Mouse (Mus musculus) G1E (cell line): ENCODE measurements around the gene Rasa1. TPM values are rescaled to one million over a fixed set of nuclear protein-coding genes. Genes with fewer than 3 reads are reported as not detected.

ENCODE experiments used
- ATAC-seq: 2 replicates; pipeline ENCODE4 v1.8.0; 2016; ENCODE audit warnings: mild to moderate bottlenecking; ENCODE audit not compliant: insufficient number of reproducible peaks, poor library complexity, low FRiP score, severe bottlenecking; ENCODE audit errors: extremely low read depth
- DNase-seq: peaks from one replicate; pipeline ENCODE4 v3.0.0; 2012; ENCODE audit warnings: low spot score
- H3K27me3 ChIP-seq: 2 replicates; pipeline ENCODE4 v1.6.1; 2012; ENCODE audit warnings: mild to moderate bottlenecking, low read length, inconsistent platforms; ENCODE audit not compliant: insufficient read depth
- H3K36me3 ChIP-seq: replicated peaks from 2 replicates; pipeline ENCODE3; 2012; ENCODE audit warnings: mild to moderate bottlenecking, inconsistent platforms
- H3K4me1 ChIP-seq: 2 replicates; pipeline ENCODE4 v1.6.1; 2012; ENCODE audit warnings: low read depth, low read length, inconsistent platforms, mixed read lengths; ENCODE audit not compliant: insufficient read depth
- H3K4me3 ChIP-seq: 2 replicates; pipeline ENCODE4 v1.5.1; 2012; ENCODE audit warnings: low read depth, mild to moderate bottlenecking, inconsistent platforms, low read length, moderate library complexity, mixed read lengths
- H3K9me3 ChIP-seq: replicated peaks from 2 replicates; pipeline ENCODE4 v1.6.1; 2012; ENCODE audit warnings: inconsistent platforms
- CTCF ChIP-seq: IDR thresholded peaks from 2 replicates; pipeline ENCODE4 v1.5.1; 2012; ENCODE audit warnings: low read depth, low read length, inconsistent platforms, mixed read lengths
- GATA1 ChIP-seq: IDR thresholded peaks from 2 replicates; pipeline ENCODE4 v1.6.1; 2012; ENCODE audit warnings: borderline replicate concordance, low read length, inconsistent platforms, mixed read lengths
- GATA2 ChIP-seq: IDR thresholded peaks from 2 replicates; pipeline ENCODE4 v1.6.1; 2012; ENCODE audit warnings: low read depth, low read length, inconsistent platforms, borderline replicate concordance
- POLR2AphosphoS5 ChIP-seq: IDR thresholded peaks from 2 replicates; pipeline ENCODE4 v1.6.1; 2012; ENCODE audit warnings: low read depth, low read length, inconsistent platforms; ENCODE audit not compliant: insufficient replicate concordance
- TAL1 ChIP-seq: conservative IDR thresholded peaks from 2 replicates; pipeline ENCODE4 v1.6.1; 2012; ENCODE audit warnings: low read depth, low read length, inconsistent platforms, mixed read lengths
- polyA plus RNA-seq: library from polyadenylated mRNA; stranded (reverse); fragments of >175 nt; gene quantifications from 2 replicates; pipeline ENCODE4 v1.2.3, GENCODE M21; 2012
- total RNA-seq, 2 experiments: library from RNA; stranded (forward) in 1 of 2; stranded (reverse) in 1 of 2; fragments of 200-1000 nt in 1 of 2; fragments of >200 nt in 1 of 2; fragmentation: Nextera tagmentation in 1 of 2; gene quantifications; 2 replicates each; pipeline ENCODE4 v1.2.3; 2014 to 2017

Rasa1 gene
- total and polyA plus RNA-seq, 3 experiments, result 14.1 to 270 (median 261) TPM

DNA sequence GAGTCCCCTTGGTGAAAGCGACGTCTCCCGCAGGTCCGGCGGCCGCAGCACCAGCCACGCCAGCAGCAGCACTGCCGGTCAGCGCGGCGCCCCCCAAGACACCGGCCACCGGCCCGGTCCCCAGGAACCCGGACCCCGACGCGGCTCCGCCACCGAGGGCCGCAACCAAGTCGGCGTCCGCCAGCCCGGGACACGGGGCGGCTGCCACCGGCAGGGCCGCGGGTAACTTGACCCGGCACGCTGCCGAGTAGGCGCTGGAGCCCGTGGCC is 422 bp downstream of the Rasa1 start:
- H3K9me3 ChIP-seq, result no peaks in the 10 kb centered on the region
- peaks cover 12% of the 10 kb centered on the region for H3K4me1 ChIP-seq
- H3K4me3 ChIP-seq, result peak overlapping the region; percentile 98
- no peak for DNase-seq
- no peaks in the 10 kb centered on the region for H3K27me3 ChIP-seq
- H3K36me3 ChIP-seq, result no peaks in the 10 kb centered on the region
- ATAC-seq, result no peak
- no peak for TF ChIP-seq GATA2
- TF ChIP-seq TAL1, result no peak
- no peak for TF ChIP-seq CTCF
- TF ChIP-seq GATA1, result no peak
- no peak for TF ChIP-seq POLR2AphosphoS5

GRCm38 (mm10) chr13:85287876-85288573 is 905 bp downstream of the Rasa1 start:
- DNase-seq, result no peak

GRCm38 (mm10) chr13:85282626-85283025 is 6.3 kb downstream of the Rasa1 start:
- TF ChIP-seq TAL1 (no peak), CTCF (no peak), GATA1 (no peak), GATA2 (no peak), POLR2AphosphoS5 (no peak)
- no peaks in the 10 kb centered on the region for H3K27me3 ChIP-seq
- no peaks in the 10 kb centered on the region for H3K9me3 ChIP-seq
- peaks cover 19% of the 10 kb centered on the region for H3K4me1 ChIP-seq
- H3K36me3 ChIP-seq, result peaks cover 16% of the 10 kb centered on the region
- H3K4me3 ChIP-seq, result no peak overlapping the region
- ATAC-seq (no peak), DNase-seq (no peak)

More at GRCm38 (mm10) chr13:85287876-85288573, 905 bp downstream of the Rasa1 start:
- Histone ChIP-seq H3K36me3 (no peaks in the 10 kb centered on the region), H3K4me3 (peak overlapping the region; percentile 98), H3K27me3 (no peaks in the 10 kb centered on the region), H3K4me1 (peaks cover 15% of the 10 kb centered on the region), H3K9me3 (no peaks in the 10 kb centered on the region)
- no peak for ATAC-seq
- TF ChIP-seq GATA2 (no peak), GATA1 (no peak), POLR2AphosphoS5 (no peak), CTCF (no peak), TAL1 (no peak)

GRCm38 (mm10) chr13:85278951-85279350 is 10.0 kb downstream of the Rasa1 start:
- ATAC-seq (no peak), DNase-seq (no peak)
- H3K27me3 ChIP-seq, result no peaks in the 10 kb centered on the region
- no peak overlapping the region for H3K4me3 ChIP-seq
- TF ChIP-seq TAL1 (no peak), GATA1 (no peak)
- H3K4me1 ChIP-seq, result peaks cover 22% of the 10 kb centered on the region
- H3K36me3 ChIP-seq, result peaks cover 19% of the 10 kb centered on the region
- H3K9me3 ChIP-seq, result no peaks in the 10 kb centered on the region

- DNase-seq (no peak), ATAC-seq (0 out of 2 replicates have a peak, but pooled peaks have one; percentile 38)
- Histone ChIP-seq H3K4me1 (peaks cover 21% of the 10 kb centered on the region), H3K36me3 (peaks cover 16% of the 10 kb centered on the region), H3K4me3 (no peak overlapping the region), H3K9me3 (no peaks in the 10 kb centered on the region), H3K27me3 (no peaks in the 10 kb centered on the region)
- TF ChIP-seq GATA1 (no peak), TAL1 (no peak), POLR2AphosphoS5 (no peak), GATA2 (no peak)
Observed at GRCm38 (mm10) chr13:85274572-85274971, 14.4 kb downstream of the Rasa1 start.

GRCm38 (mm10) chr13:85273788-85274187 is 15.1 kb downstream of the Rasa1 start:
- ATAC-seq (no peak), DNase-seq (no peak)
- TF ChIP-seq GATA1 (no peak), TAL1 (no peak), CTCF (no peak), POLR2AphosphoS5 (no peak), GATA2 (no peak)
- no peaks in the 10 kb centered on the region for H3K9me3 ChIP-seq
- H3K36me3 ChIP-seq, result peaks cover 13% of the 10 kb centered on the region
- H3K4me1 ChIP-seq, result peaks cover 17% of the 10 kb centered on the region
- no peaks in the 10 kb centered on the region for H3K27me3 ChIP-seq
- H3K4me3 ChIP-seq, result no peak overlapping the region

- 0 out of 2 replicates have a peak, but pooled peaks cover 2% of the 10 kb centered on the region for H3K4me1 ChIP-seq
- H3K36me3 ChIP-seq, result peaks cover 51% of the 10 kb centered on the region
- no peaks in the 10 kb centered on the region for H3K9me3 ChIP-seq
- H3K27me3 ChIP-seq, result no peaks in the 10 kb centered on the region
- no peak overlapping the region for H3K4me3 ChIP-seq
- DNase-seq (no peak), ATAC-seq (no peak)
- TF ChIP-seq CTCF (no peak), GATA2 (no peak), GATA1 (no peak), POLR2AphosphoS5 (no peak), TAL1 (no peak)
Observed at GRCm38 (mm10) chr13:85238760-85239159, 50.2 kb downstream of the Rasa1 start.
